In the genomic region with DNA sequence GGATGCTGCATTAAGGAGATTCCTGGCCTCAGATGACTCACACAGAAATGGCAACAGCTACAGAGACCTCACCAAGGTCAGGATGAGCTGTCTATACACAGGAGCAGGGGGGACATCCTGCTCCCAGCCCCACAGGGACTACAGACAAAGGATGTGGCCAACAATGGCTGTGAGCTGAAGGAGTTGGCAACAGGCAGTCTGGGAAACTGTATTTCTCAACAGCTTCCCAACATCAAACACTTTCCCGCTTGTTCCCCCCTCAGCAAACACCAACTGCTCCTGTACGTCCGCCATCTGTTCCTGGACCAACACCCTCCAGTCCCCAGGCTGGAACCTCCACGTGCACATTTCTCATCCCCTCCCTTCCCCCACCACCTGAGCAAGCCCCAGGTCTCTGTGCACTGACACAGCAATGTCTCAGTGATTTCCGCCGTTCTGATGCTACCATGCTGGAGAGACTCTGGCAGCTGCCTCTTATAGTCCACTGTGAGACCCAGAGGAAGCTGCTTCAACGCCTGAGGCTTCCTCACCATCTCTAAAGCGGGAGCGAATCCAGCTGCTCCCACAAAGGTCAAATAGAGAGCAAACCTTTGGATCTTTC, we compare ENCODE assay signal across 8 mouse cellular contexts. TPM values are rescaled to one million over a fixed set of nuclear protein-coding genes. Genes with fewer than 3 reads are reported as not detected.
A peak's percentile ranks its signal among the peaks of the same experiment; 100 is the strongest.
DNase-seq lines count a peak whose midpoint lies in the region; ATAC-seq and TF ChIP-seq lines count a peak whose summit lies in the region.

No protein-coding gene starts in this region.

- TF ChIP-seq CTCF in kidney, adult 2 months (conservative IDR thresholded peaks at IDR 0.05; ENCODE audit: insufficient read depth, insufficient read length, low read depth, low read length), result no peak

- no peaks in the 10 kb centered on the region for H3K27me3 ChIP-seq in embryonic facial prominence, embryonic 14.5 days (replicated peaks; ENCODE audit: control insufficient read depth, insufficient read depth, low read length)
- no peaks in the 10 kb centered on the region for H3K27me3 ChIP-seq in kidney, adult 2 months (replicated peaks; ENCODE audit: control insufficient read depth, insufficient read depth, low read length)

- H3K4me3 ChIP-seq in embryonic facial prominence, embryonic 14.5 days (ENCODE audit: low read depth, low read length), result no peak overlapping the region
- H3K4me3 ChIP-seq in kidney, adult 2 months (ENCODE audit: insufficient read depth, low read depth, low read length), result no peak overlapping the region

- no peak overlapping the region for H3K9ac ChIP-seq in embryonic facial prominence, embryonic 14.5 days (ENCODE audit: low read depth, low read length)

- H3K9me3 ChIP-seq in embryonic facial prominence, embryonic 14.5 days (ENCODE audit: control insufficient read depth, low read length), result no peaks in the 10 kb centered on the region

- H3K4me2 ChIP-seq in embryonic facial prominence, embryonic 14.5 days (ENCODE audit: low read depth, low read length), result no peak overlapping the region

- intact Hi-C loops in heart, postnatal 25 days (cut with DNase I), result no loop called here

- H3K4me1 ChIP-seq in embryonic facial prominence, embryonic 14.5 days (ENCODE audit: control insufficient read depth, insufficient read depth, low read length), result no peaks in the 10 kb centered on the region
- no peaks in the 10 kb centered on the region for H3K4me1 ChIP-seq in kidney, adult 2 months (ENCODE audit: control insufficient read depth, insufficient read depth, low read length)

- no peak for TF ChIP-seq POLR2A in kidney, adult 2 months (IDR thresholded peaks at IDR 0.05; ENCODE audit: low read depth, low read length)

- 24% methylated on average over 9 of the region's 9 CpGs for WGBS in embryonic facial prominence, embryonic 14.5 days
- WGBS in kidney, adult 2 months, result 38% methylated on average over 9 of the region's 9 CpGs

- H3K27ac ChIP-seq in embryonic facial prominence, embryonic 14.5 days (replicated peaks; ENCODE audit: low read depth, low read length), result no peak overlapping the region
- peak overlapping the region; percentile 39; the same call in 1 of the 2 replicates for H3K27ac ChIP-seq in kidney, adult 2 months (ENCODE audit: insufficient read depth, low read depth, low read length)

- peak; percentile 67 for ATAC-seq in embryonic facial prominence, embryonic 14.5 days (ENCODE audit: low read depth)
- ATAC-seq in CD4-positive, CD25-positive, alpha-beta regulatory T cell, adult 4 months, result no peak

- H3K36me3 ChIP-seq in embryonic facial prominence, embryonic 14.5 days (ENCODE audit: control insufficient read depth, insufficient read depth, low read length), result no peaks in the 10 kb centered on the region
- no peaks in the 10 kb centered on the region for H3K36me3 ChIP-seq in kidney, adult 2 months (ENCODE audit: control insufficient read depth, insufficient read depth, low read length)

- peak; percentile 90 for DNase-seq in heart, adult 11 months
- no peak for DNase-seq in heart, postnatal 25 days (ENCODE audit: low spot score)
- DNase-seq in embryonic facial prominence, embryonic 14.5 days (ENCODE audit: low spot score), result peak; percentile 46
- DNase-seq in kidney, adult 2 months, result peak; percentile 54
- DNase-seq in neural tube, embryonic 10.5 days (ENCODE audit: extremely low spot score, low spot score), result peak; percentile 56
- DNase-seq in urinary bladder, postnatal 4 days (ENCODE audit: low spot score in 2 of 2), result no peak
- no peak for DNase-seq in gastrocnemius, postnatal 4 days (ENCODE audit: low spot score in 2 of 2)

RNA-seq across cellular contexts. Expression of a gene that starts 9.5 kb away (rescaled TPM):
- total RNA-seq in heart, postnatal 25 days (2021), result under 1 TPM in 1 of 2 experiments, not detected in 1; 0.10 TPM
- polyA plus RNA-seq in embryonic facial prominence, embryonic 14.5 days (2014; fragmentation: Nextera tagmentation; extraction: Ambion mirVana), result 0.21 and 0.47 TPM in 2 replicates
- polyA plus RNA-seq in kidney, adult 2 months (2012; rRNA removed), result 0.38 and 0.48 TPM in 2 replicates
- total RNA-seq in gastrocnemius, postnatal 4 days (2021), result under 1 TPM; 0.23 to 0.25 TPM
- polyA plus RNA-seq in CD4-positive, CD25-positive, alpha-beta regulatory T cell, adult 4 months (2017; shearing (Covaris generic)), result under 1 TPM; 0.44 to 0.57 TPM

RNA-seq across cellular contexts. Expression of a gene that starts 21.2 kb away (rescaled TPM):
- total RNA-seq in heart, postnatal 25 days (2021), result under 1 TPM; 0.39 to 0.52 TPM
- 1.9 and 2.1 TPM in 2 replicates for polyA plus RNA-seq in embryonic facial prominence, embryonic 14.5 days (2014; fragmentation: Nextera tagmentation; extraction: Ambion mirVana)
- 0.97 and 1.3 TPM in 2 replicates for polyA plus RNA-seq in kidney, adult 2 months (2012; rRNA removed)
- total RNA-seq in gastrocnemius, postnatal 4 days (2021), result 1 to 10 TPM in 1 of 2 experiments, under 1 TPM in 1; 0.98 to 1.2 TPM
- under 1 TPM in 1 of 2 experiments, not detected in 1; 0.19 TPM for polyA plus RNA-seq in CD4-positive, CD25-positive, alpha-beta regulatory T cell, adult 4 months (2017; shearing (Covaris generic))

RNA-seq across cellular contexts. Expression of a gene that starts 39.8 kb away (rescaled TPM):
- not detected for total RNA-seq in heart, postnatal 25 days (2021)
- polyA plus RNA-seq in embryonic facial prominence, embryonic 14.5 days (2014; fragmentation: Nextera tagmentation; extraction: Ambion mirVana), result 0.64 and 5.8 TPM in 2 replicates
- polyA plus RNA-seq in kidney, adult 2 months (2012; rRNA removed), result not detected in 2 replicates
- total RNA-seq in gastrocnemius, postnatal 4 days (2021), result not detected
- polyA plus RNA-seq in CD4-positive, CD25-positive, alpha-beta regulatory T cell, adult 4 months (2017; shearing (Covaris generic)), result not detected

RNA-seq across cellular contexts. Expression of a gene that starts 53.4 kb away (rescaled TPM):
- total RNA-seq in heart, postnatal 25 days (2021), result 10 to 100 TPM in 1 of 2 experiments, 1 to 10 TPM in 1; 6.7 to 12.8 TPM
- polyA plus RNA-seq in embryonic facial prominence, embryonic 14.5 days (2014; fragmentation: Nextera tagmentation; extraction: Ambion mirVana), result 19.9 and 20.8 TPM in 2 replicates
- 3.1 and 3.5 TPM in 2 replicates for polyA plus RNA-seq in kidney, adult 2 months (2012; rRNA removed)
- total RNA-seq in gastrocnemius, postnatal 4 days (2021), result 10 to 100 TPM; 14.3 to 17.2 TPM
- 10 to 100 TPM; 24.0 to 25.6 TPM for polyA plus RNA-seq in CD4-positive, CD25-positive, alpha-beta regulatory T cell, adult 4 months (2017; shearing (Covaris generic))

RNA-seq across cellular contexts. Expression of a gene that starts 53.6 kb away (rescaled TPM):
- total RNA-seq in heart, postnatal 25 days (2021), result 1 to 10 TPM; 7.5 to 8.1 TPM
- polyA plus RNA-seq in embryonic facial prominence, embryonic 14.5 days (2014; fragmentation: Nextera tagmentation; extraction: Ambion mirVana), result 42.3 and 45.9 TPM in 2 replicates
- polyA plus RNA-seq in kidney, adult 2 months (2012; rRNA removed), result 4.0 and 5.0 TPM in 2 replicates
- total RNA-seq in gastrocnemius, postnatal 4 days (2021), result 10 to 100 TPM; 13.9 to 14.9 TPM
- 10 to 100 TPM; 27.4 to 37.3 TPM for polyA plus RNA-seq in CD4-positive, CD25-positive, alpha-beta regulatory T cell, adult 4 months (2017; shearing (Covaris generic))

Comparison
In these comparisons a context has a peak if more than half of its experiments do, and no peak if none do; other contexts are left out.
1. DNase-seq: peak in heart, adult 11 months (single experiment), embryonic facial prominence, embryonic 14.5 days (single experiment), kidney, adult 2 months (single experiment) and neural tube, embryonic 10.5 days (single experiment); none in heart, postnatal 25 days (single experiment), urinary bladder, postnatal 4 days (0 of 2) and gastrocnemius, postnatal 4 days (0 of 2).